Mouse (Mus musculus) heart, adult 18-20 months (tissue): ENCODE results near the gene Asb5. TPM values are rescaled to one million over a fixed set of nuclear protein-coding genes. Genes with fewer than 3 reads are reported as not detected.
"Not testable (repeated sequence)": the region's sequence is repeated elsewhere in the genome, so short reads cannot be mapped to it uniquely, and the experiment has no call there.

Experiments used
- DNase-seq, 2 experiments: peaks; one replicate each; pipeline ENCODE4 v3.0.0; 2021 to 2022; ENCODE audit warnings: mixed read lengths in 1 of 2
- long read RNA-seq, 2 experiments: library from polyadenylated mRNA; stranded (forward); transcript quantifications; one replicate each; pipeline ENCODE4 v2.0.0; 2021
- total RNA-seq, 2 experiments: library from RNA; stranded (reverse); gene quantifications; 2 replicates each; pipeline ENCODE4 v1.2.3; 2021

Asb5 gene
- 10 to 100 TPM; 19.6 to 22.1 TPM for total RNA-seq
- long read RNA-seq, experiment 1, partial matches to known transcripts = 5 of 44 reads
- long read RNA-seq, experiment 1, other reads (novel, unspliced or antisense) = 39 of 44 reads
- long read RNA-seq, experiment 2, partial matches to known transcripts = 4 of 21 reads
- long read RNA-seq, experiment 2, other reads (novel, unspliced or antisense) = 17 of 21 reads

- peak; percentile 96 to 97 for DNase-seq
Measured at GRCm38 (mm10) chr8:54529382-54530296, at the start of gene Asb5, which contains the start of gene Spcs3. Asb5 (plus strand) TSS chr8:54529580. Spcs3 (minus strand) TSS chr8:54529998.

GRCm38 (mm10) chr8:54486555-54487273 lies 42.7 kb upstream of the Asb5 start:
- peak; percentile 32 to 33 for DNase-seq

GRCm38 (mm10) chr8:54488437-54488836 lies 40.9 kb upstream of the Asb5 start:
- DNase-seq = no peak

DNA sequence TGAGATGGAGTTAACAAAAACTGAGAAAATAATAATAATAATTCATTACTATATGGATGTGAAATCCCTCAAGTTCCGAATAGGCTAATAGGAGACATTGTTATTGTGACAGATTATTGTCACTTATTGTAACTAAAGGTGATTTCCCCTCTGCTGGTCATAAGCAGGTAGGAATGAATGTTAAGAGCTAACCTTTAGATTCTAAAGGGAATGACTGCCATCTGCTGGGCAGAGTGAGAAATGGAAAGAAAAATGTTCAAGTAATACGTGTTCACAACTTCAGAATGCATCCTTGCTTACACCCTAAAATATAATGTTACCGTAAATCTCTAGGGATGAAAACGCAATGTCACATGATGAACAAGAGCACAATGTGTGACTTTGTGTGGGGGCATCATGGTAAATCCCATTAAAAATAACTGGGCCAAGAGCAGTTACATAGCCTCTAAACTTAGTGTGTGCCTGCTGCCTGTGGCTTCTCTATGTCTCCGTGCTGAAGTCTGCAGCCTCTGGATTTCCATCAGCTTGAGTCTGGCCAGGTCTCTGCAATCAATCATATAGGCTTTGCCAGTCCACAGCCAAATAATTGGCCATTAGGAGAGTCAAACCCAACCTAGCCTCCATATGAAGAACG lies 38.2 kb upstream of the Asb5 start:
- peak; percentile 26 to 72 for DNase-seq

GRCm38 (mm10) chr8:54491934-54492333 lies 37.4 kb upstream of the Asb5 start:
- DNase-seq = no peak

DNA sequence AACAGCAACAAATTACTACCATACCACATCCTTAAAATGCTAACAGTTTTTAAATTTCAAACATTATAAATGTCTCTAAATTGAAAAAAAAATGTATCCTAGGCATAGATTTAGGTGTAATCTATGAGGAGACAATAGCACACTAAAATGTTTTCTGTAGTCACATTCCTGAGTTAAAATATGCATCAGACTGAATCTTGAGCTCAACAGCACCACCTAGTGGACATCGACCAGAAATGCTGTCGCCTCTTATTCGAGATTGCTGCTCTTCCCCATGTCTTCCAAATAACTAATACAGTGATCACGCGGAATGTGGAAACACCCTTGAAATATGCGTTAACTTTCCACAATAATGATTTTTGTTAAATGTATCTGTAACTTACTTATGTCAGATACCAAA lies 36.3 kb upstream of the Asb5 start:
- peak; percentile 40 to 81 for DNase-seq

- no peak for DNase-seq
Measured at GRCm38 (mm10) chr8:54493915-54494314, 35.5 kb upstream of the Asb5 start.

DNA sequence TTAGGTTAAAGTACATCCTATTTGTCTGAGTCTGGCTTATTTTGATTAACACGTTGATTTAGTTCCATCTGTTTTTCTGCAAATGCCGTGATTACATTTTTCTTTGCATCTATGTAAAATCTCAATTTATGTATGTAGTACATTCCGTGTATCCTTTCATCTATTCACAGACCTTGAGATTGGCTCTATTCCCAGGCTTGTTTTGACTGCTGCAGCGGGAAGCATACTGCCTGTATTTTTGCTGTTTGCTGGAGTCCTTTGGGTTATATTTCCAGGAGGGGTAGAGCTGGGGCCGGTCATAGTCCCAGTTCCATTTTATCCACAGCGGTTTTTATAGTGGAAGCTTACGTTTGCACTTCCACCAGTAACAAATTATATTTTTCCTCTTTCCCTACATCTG lies 26.3 kb upstream of the Asb5 start:
- no peak for DNase-seq

DNA sequence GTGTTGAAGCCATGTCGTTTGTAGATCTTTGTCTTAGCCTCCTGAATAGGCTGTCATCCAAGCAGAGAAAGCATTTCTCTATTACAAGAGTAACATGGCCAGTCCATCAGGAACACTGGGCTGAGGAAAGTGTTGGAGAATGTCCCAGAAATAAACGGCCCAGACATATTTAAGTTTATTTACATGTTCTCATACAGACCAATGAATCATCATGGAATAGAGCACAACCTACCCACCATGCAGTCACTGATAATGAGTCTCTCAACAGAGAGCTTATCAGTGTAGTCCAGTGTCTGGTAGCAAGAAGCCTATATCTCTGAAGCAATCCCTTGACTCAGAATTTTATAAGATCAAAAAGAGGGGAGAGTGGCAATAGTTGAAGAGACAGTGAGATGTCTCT lies 24.3 kb upstream of the Asb5 start:
- no peak for DNase-seq

GRCm38 (mm10) chr8:54507428-54508095 lies 21.8 kb upstream of the Asb5 start:
- peak; percentile 76 to 89 for DNase-seq

- DNase-seq = no peak
Measured at GRCm38 (mm10) chr8:54508096-54508456, 21.3 kb upstream of the Asb5 start.

DNA sequence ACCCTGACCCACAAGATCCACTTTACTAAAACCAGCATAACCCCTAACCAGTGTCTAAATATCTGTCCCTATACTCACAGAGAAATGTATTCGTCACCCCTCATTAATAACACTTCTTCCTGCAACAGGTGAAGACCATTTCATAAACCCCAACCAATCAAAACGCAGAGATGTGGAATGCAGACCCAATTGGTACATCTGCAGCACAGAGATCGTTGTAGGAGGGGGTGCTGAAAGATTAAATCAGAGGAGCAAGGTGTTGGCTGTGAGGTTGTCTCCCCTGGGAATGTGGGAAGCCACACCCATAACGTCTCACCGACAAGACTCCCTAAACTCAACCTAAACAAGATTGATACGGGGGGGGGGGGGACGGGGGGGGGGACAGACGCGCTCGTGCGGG lies 20.6 kb upstream of the Asb5 start:
- no peak for DNase-seq

DNA sequence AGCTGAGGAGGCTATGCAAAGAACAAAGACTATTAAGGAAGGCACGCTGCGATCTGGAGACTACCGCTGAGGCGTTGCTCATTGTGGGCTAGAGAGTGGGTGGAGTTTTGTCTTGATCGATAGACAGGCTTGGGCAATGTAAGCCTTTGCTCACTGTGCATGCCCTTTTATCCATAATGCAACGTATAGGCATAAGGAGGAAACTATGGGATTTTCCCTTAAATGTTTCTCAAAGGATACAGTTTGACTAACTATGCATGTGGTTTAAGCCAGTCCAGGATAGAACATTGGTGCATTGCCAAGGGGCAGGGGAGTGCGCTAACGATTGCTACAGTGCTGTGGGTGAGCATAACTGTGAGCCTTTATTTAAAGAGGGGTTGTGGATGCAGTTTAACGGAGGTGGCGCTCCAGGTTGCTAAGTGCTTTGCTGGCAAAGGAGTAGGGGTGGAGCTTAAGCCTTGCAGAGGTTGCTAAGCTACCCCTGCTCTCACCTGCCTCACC lies 20.1 kb upstream of the Asb5 start:
- DNase-seq = no peak

DNA sequence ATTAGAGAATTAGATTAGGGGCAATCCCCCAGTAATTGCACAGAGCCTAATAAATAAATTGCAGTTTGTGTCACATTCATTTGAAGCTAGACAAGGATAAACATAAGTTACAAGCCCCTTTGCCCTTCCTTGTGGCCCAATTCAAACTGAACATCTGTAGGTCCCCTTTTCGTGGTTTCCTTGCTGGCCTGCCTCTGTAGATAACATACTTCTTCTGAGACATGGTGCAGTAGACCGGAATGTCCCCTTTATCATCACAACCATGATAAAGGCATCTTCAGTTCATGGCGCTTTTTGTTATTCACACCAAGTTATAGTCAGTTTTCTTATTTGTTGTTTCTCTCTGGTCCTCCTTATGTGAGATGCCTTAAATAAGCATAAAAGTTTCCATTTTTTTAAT lies 17.6 kb upstream of the Asb5 start:
- no peak for DNase-seq

- not testable (repeated sequence) for DNase-seq
Measured at GRCm38 (mm10) chr8:54512200-54512599, 17.2 kb upstream of the Asb5 start.

GRCm38 (mm10) chr8:54518756-54519460 lies 10.5 kb upstream of the Asb5 start:
- no peak for DNase-seq

DNA sequence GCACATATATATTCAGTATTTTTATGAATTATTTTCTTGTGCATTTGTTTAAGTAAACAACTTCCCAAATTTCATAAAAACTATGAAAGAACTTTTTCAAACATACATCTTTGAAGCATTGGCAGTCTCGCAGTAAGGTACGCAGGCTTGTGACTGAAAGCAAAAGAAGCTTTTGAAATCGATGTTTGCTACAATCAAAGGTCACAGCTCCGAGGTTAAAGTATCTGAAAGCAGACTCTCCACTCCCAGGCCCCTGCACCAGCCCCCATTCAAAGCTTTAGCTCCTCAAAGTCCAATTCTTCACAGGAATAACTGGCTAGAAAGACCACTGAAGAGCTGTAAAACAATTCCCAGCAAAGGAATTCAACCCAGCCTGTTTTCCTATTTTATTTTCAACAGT lies 8.9 kb upstream of the Asb5 start:
- no peak for DNase-seq

DNA sequence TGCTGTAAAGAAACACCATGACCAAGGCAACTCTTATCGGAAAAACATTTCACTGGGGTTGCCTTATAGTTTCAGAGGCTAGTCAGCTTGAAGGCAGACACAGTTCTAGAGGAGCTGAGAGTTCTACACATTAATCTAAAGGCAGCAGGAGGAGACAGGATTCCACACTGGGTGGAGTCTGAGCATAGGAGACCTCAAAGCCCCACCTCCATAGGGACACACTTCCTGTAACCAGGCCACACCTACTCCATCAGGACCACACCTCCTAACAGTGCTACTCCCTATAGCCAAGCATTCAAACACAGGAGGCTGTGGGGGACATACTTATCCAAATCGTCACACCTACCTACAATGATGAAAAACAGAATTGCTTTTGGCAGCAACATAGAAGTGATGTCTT lies 3.8 kb upstream of the Asb5 start:
- DNase-seq = no peak

GRCm38 (mm10) chr8:54526700-54527099 lies 2.7 kb upstream of the Asb5 start:
- DNase-seq = no peak

- DNase-seq = no peak
Measured at GRCm38 (mm10) chr8:54528571-54528970, 809 bp upstream of the Asb5 start.

GRCm38 (mm10) chr8:54535172-54535571 lies 5.8 kb downstream of the Asb5 start:
- no peak for DNase-seq
